Mouse (Mus musculus) gastrocnemius, postnatal 14 days (tissue): Measurements from ENCODE around the gene Scgb1b24. TPM values are rescaled to one million over a fixed set of nuclear protein-coding genes. Genes with fewer than 3 reads are reported as not detected.

ENCODE experiments used
- DNase-seq: peaks from one replicate; pipeline ENCODE4 v3.0.0; 2021; ENCODE audit warnings: mixed read lengths
- intact Hi-C: fragments of 180-260 bp; cut with DNase I; formaldehyde crosslinking; loops from one replicate; pipeline ENCODE4 v1.15.1; 2025; ENCODE audit warnings: low total_unique reads
- long read RNA-seq, 2 experiments: library from polyadenylated mRNA; stranded (forward); transcript quantifications; one replicate each; pipeline ENCODE4 v2.0.0; 2021
- total RNA-seq, 2 experiments: library from RNA; stranded (reverse); gene quantifications; 2 replicates each; pipeline ENCODE4 v1.2.3; 2021

Scgb1b24 gene
- total RNA-seq: not detected
- long read RNA-seq, experiment 1: 0 reads
- long read RNA-seq, experiment 2: 0 reads

DNA sequence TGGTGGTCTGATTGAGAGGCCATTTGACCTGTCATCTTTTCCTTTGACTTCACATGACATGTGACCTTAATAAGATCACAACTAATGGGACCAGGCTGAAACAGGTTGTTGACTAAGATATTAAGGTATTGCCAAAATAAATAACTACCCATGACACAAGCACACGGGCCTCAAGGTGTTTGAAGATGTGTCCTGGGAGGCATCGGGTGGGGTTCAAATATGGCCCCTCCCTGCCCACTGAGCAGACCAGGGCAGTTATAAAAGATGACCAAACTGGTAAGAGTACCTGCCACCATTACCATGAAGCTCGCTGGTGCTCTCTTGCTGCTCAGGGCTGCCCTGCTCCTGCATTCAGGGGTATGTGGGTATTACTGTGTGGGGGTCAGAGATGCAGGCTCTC, at the start of gene Scgb1b24:
TSS of gene Scgb1b24 (plus strand) at position 301 of the 400 bp plus-strand sequence.
- intact Hi-C loops: no loop called here

DNA sequence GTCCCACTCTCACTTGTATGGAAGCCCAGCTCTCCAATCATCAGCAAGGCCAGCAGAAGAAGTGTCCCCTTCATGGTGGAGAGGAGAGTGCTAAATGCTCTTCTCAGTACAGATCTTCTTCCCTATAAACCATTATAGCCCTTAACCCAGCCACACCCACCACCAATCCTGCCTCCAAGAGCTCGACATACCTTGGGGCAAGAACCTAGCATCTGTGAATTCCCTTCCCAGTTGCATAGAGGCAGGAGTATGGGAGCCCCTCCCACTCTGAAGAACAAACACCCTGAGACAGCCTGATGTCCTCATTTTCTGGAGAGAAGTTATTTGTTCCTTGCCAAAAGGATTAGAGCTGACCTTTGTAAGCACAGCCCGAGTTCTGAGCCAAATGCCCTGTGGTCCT, 4.4 kb upstream of the Scgb1b24 start, which contains the start of gene Scgb2b24:
TSS of gene Scgb2b24 (minus strand) at position 101 of the 400 bp plus-strand sequence.
- intact Hi-C loops: no loop called here
- DNase-seq: no peak

More for the DNA sequence above, at the start of gene Scgb1b24:
- DNase-seq: no peak

Other genes with a start within 250 kb of the Scgb1b24 start
- gene Scgb2b21, start 223.3 kb upstream of the Scgb1b24 start, total RNA-seq: not detected
- gene Scgb2b24, start 4.5 kb upstream of the Scgb1b24 start, total RNA-seq: not detected
- not detected for gene Scgb2b26, start 201.2 kb downstream of the Scgb1b24 start, total RNA-seq